Mouse (Mus musculus) embryonic facial prominence, embryonic 13.5 days (tissue): Measurements from ENCODE around the gene As3mt. TPM values are rescaled to one million over a fixed set of nuclear protein-coding genes. Genes with fewer than 3 reads are reported as not detected.

Experiments used
- ATAC-seq: fragments of 200-750 bp; cut with Nextera tagmentation; 2 replicates; pipeline ENCODE4 v1.8.0; 2017; ENCODE audit warnings: low read depth; ENCODE audit not compliant: insufficient number of reproducible peaks, insufficient read depth, low FRiP score, low TSS enrichment
- H3K27ac ChIP-seq: fragments of 300-500 bp; sonication (generic); 2 replicates; pipeline ENCODE4 v1.5.1; 2015; ENCODE audit warnings: moderate library complexity, mild to moderate bottlenecking, inconsistent platforms
- H3K27me3 ChIP-seq: fragments of 300-500 bp; sonication (generic); 2 replicates; pipeline ENCODE4 v1.6.1; 2015; ENCODE audit warnings: mild to moderate bottlenecking, inconsistent platforms
- H3K36me3 ChIP-seq: fragments of 300-500 bp; sonication (generic); 2 replicates; pipeline ENCODE4 v1.6.1; 2015; ENCODE audit warnings: mild to moderate bottlenecking, inconsistent platforms
- H3K4me1 ChIP-seq: fragments of 300-500 bp; sonication (generic); 2 replicates; pipeline ENCODE4 v1.6.1; 2015; ENCODE audit warnings: inconsistent platforms
- H3K4me2 ChIP-seq: fragments of 300-500 bp; sonication (generic); 2 replicates; pipeline ENCODE4 v1.6.1; 2015; ENCODE audit warnings: moderate library complexity, mild to moderate bottlenecking, inconsistent platforms
- H3K4me3 ChIP-seq: fragments of 300-500 bp; sonication (generic); 2 replicates; pipeline ENCODE4 v1.5.1; 2015; ENCODE audit warnings: mild to moderate bottlenecking, inconsistent platforms
- H3K9ac ChIP-seq: fragments of 300-500 bp; sonication (generic); 2 replicates; pipeline ENCODE4 v1.6.1; 2015; ENCODE audit warnings: mild to moderate bottlenecking, inconsistent platforms
- H3K9me3 ChIP-seq: fragments of 300-500 bp; sonication (generic); 2 replicates; pipeline ENCODE4 v1.6.1; 2016; ENCODE audit warnings: inconsistent platforms
- WGBS: fragments of 180-500 bp; shearing (Covaris S2); methylation state at CpG from one replicate; pipeline ENCODE4 v1.1.7; 2015; ENCODE audit warnings: mixed read lengths; 5-methylcytosine and 5-hydroxymethylcytosine counted together
- polyA plus RNA-seq: library from polyadenylated mRNA; unstranded; fragments of >200 nt; fragmentation: Nextera tagmentation; extraction: Ambion mirVana; gene quantifications from 2 replicates; pipeline ENCODE4 v1.2.1, GENCODE M21; 2015

As3mt gene
- 36.6 and 43.3 TPM in 2 replicates for polyA plus RNA-seq

DNA sequence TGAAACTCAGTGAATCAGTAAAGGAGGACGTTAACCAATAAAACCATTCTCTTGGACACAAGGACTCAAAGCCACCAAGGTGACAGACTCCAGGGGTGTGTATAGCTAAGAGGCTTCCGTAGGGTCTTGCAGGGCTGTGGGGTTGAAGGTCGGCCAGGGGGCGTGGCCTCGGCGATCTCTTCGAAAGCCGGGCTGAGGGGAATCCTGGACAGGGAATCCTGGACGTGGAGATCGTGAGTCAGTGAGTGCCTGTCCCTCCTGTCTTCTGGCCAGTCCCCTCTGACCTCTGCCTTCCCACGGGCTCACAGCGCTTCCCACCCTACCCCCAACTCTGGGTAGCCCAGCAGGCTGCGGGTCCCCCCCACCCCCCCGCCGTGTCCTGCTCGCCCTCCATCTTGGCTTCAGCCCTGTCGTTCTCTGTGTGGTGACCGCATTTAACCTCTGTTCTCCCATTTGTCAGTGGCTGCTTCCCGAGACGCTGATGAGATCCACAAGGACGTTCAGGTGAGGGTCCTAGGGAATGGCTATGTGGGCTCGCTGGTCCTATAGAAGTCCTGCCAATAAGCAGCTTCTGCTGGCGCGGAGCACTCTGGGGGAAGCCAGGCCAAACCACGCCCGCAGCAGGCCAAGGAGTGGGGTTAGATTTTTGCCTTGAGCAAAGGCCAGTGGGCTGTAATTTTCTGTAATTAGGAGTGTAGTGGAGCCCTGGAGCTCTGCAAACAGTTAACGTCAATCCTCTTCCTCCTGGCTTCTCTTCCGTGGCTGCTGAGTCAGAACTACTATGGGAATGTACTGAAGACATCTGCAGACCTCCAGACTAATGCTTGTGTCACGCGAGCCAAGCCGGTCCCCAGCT is at the start of gene As3mt:
TSS of gene As3mt (plus strand) at position 163 of the 856 bp plus-strand sequence.
- Histone ChIP-seq H3K4me2 (peak within 1 kb of the TSS; percentile 70), H3K27me3 (peaks cover 4% of the 10 kb centered on the region; the same call in 1 of the 2 replicates), H3K36me3 (peaks cover 10% of the 10 kb centered on the region; the same call in 1 of the 2 replicates), H3K9ac (peak within 1 kb of the TSS; percentile 69), H3K27ac (no peak within 1 kb of the TSS), H3K4me1 (peaks cover 7% of the 10 kb centered on the region), H3K4me3 (peak within 1 kb of the TSS; percentile 54), H3K9me3 (no peaks in the 10 kb centered on the region)
- WGBS = 6% methylated on average over 31 of the region's 31 CpGs
- 0 out of 2 replicates have a peak, but pooled peaks have one; percentile 48 for ATAC-seq

DNA sequence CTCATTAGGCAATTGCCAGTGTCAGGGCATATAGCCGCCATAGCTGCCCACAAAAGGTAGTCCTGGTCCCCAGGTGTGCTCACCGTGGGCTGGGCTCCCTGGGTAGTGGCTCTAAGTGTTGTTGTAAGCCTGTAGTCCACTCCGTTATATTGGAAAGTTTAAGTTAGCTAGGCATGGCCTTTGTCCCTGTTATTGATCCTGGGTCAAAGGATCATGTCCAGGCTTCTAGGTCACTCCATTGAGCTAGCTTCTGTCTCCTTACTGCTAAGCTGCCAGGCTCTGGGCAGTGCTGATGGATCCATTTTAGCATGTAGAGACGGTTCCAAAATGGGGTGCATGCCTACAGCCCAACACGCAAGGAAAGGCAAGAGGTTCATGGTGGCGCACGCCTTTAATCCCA is 48.9 kb upstream of the As3mt start:
- 95% methylated on average over 7 of the region's 7 CpGs for WGBS
- Histone ChIP-seq H3K9me3 (peaks cover 3% of the 10 kb centered on the region; the same call in 1 of the 2 replicates), H3K4me2 (no peak overlapping the region), H3K4me3 (no peak overlapping the region), H3K27me3 (no peaks in the 10 kb centered on the region), H3K4me1 (peaks cover 9% of the 10 kb centered on the region), H3K27ac (no peak overlapping the region), H3K9ac (no peak overlapping the region), H3K36me3 (peaks cover 50% of the 10 kb centered on the region)
- no peak for ATAC-seq

DNA sequence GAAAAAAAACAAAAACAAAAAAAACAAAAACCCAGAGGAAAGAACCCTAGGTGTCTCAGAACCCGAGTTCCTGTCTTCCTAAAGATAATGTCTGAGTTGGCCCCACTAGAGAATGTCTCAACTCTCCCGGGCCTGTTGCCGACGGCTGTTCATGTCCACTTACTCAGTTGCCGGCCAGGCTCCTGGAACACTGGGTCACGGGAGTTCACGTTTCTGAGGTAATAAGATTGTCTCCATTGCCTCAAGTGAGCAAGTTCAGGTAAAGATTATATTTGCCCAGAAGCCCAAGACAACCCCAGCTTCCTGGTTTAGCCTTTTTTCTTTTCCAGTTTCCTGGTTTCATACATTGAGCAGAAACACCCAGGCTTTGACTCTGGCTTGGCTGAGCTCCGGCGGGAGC is 48.4 kb upstream of the As3mt start:
- Histone ChIP-seq H3K4me3 (no peak overlapping the region), H3K4me2 (no peak overlapping the region), H3K36me3 (peaks cover 45% of the 10 kb centered on the region), H3K4me1 (peaks cover 9% of the 10 kb centered on the region), H3K27ac (no peak overlapping the region), H3K9ac (no peak overlapping the region), H3K9me3 (peaks cover 3% of the 10 kb centered on the region; the same call in 1 of the 2 replicates), H3K27me3 (no peaks in the 10 kb centered on the region)
- 82% methylated on average over 9 of the region's 9 CpGs for WGBS
- ATAC-seq = no peak

DNA sequence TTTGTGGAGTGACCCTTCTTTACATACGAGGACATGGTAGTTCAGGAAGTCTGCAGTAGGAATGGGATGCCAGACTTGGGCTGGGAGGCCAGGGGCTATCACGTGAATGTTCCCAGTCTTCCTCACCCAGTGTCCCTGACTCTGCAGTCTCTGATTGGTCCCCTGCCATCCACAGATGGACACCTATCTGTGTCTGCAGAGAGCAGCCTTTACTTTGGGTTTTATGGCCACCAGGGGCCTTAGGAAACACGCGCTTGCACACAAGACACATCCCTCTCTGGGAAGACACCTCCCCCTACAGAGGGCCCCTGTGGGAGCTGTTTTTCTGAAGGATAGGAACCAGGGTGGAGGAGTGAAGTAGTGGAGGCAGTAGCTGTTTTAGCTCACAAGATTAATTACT is 45.7 kb upstream of the As3mt start:
- H3K4me1 ChIP-seq = peaks cover 20% of the 10 kb centered on the region
- H3K36me3 ChIP-seq = peaks cover 18% of the 10 kb centered on the region
- H3K27ac ChIP-seq = no peak overlapping the region
- peaks cover 3% of the 10 kb centered on the region; the same call in 1 of the 2 replicates for H3K9me3 ChIP-seq
- H3K4me3 ChIP-seq = no peak overlapping the region
- no peak overlapping the region for H3K4me2 ChIP-seq
- no peak for ATAC-seq
- H3K9ac ChIP-seq = no peak overlapping the region
- WGBS = 63% methylated on average over 4 of the region's 4 CpGs
- no peaks in the 10 kb centered on the region for H3K27me3 ChIP-seq

DNA sequence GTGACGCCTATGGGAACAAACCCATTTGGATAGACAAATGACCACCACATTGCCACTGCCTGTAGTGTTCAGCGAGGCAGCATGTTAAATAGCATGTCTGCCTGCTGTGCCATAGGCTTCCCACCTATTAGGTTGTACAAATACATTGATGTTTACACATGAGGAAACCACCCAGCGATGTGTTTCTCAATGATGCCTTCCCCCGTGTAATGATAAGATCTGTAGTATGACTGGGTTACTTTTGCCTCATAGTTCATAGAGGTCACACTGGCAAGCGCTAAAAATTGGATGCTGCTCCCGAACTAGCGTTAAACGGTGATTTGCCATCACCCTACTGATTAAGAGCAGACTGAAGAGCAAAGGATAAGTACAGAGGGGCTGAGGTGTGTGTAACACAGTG is 45.0 kb upstream of the As3mt start:
- WGBS = 77% methylated on average over 8 of the region's 8 CpGs
- no peaks in the 10 kb centered on the region for H3K27me3 ChIP-seq
- H3K27ac ChIP-seq = no peak overlapping the region
- no peak overlapping the region for H3K4me2 ChIP-seq
- peaks cover 20% of the 10 kb centered on the region for H3K4me1 ChIP-seq
- peaks cover 2% of the 10 kb centered on the region; the same call in 1 of the 2 replicates for H3K9me3 ChIP-seq
- H3K4me3 ChIP-seq = no peak overlapping the region
- no peak for ATAC-seq
- H3K36me3 ChIP-seq = peaks cover 11% of the 10 kb centered on the region
- H3K9ac ChIP-seq = no peak overlapping the region

DNA sequence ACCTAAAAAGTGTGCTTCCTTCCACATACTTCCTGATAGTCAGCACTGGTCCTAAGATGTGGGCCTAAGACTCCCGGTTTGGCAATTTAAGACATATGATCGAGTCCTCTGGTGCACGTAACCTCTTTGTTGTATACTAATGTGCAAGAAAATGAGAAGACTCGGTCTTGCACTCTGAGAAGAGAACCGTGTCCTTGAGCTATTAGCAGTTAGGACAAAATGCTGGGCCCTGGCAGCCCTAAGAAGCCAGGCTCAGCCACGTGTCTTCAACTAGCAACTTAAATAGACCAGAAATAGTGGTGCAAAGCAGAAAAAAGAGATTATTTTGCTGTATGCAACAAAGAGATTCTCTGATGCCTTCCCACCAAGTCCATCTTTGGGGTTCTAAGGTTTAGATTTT is 44.5 kb upstream of the As3mt start:
- no peaks in the 10 kb centered on the region for H3K27me3 ChIP-seq
- H3K4me3 ChIP-seq = no peak overlapping the region
- H3K36me3 ChIP-seq = peaks cover 6% of the 10 kb centered on the region
- H3K4me2 ChIP-seq = no peak overlapping the region
- no peak overlapping the region for H3K9ac ChIP-seq
- WGBS = 65% methylated on average over 6 of the region's 6 CpGs
- no peak overlapping the region for H3K27ac ChIP-seq
- H3K9me3 ChIP-seq = no peaks in the 10 kb centered on the region
- no peak for ATAC-seq
- peaks cover 20% of the 10 kb centered on the region for H3K4me1 ChIP-seq

DNA sequence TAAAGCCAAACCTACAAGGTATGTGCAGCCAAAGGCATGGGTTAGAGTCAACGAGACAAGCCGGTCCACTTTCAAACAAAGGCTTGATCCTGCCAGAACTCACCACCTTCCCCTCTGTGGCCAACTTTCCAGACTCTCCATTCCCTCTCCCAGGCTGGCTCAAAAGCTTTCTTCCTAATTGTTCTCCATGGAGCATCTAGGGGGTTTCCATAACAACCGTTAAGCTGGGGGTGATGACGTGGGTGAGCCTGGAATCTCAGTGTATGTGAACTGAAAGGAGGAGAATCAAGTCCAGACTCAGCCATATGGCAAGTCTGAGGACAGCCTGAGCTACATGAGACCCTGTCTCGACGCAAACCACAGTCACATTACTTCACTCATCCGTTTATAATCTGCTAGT is 41.8 kb upstream of the As3mt start:
- WGBS = 45% methylated on average over 7 of the region's 7 CpGs
- Histone ChIP-seq H3K9ac (no peak overlapping the region), H3K27ac (no peak overlapping the region), H3K36me3 (no peaks in the 10 kb centered on the region), H3K4me3 (no peak overlapping the region), H3K4me2 (no peak overlapping the region), H3K9me3 (no peaks in the 10 kb centered on the region), H3K27me3 (no peaks in the 10 kb centered on the region), H3K4me1 (peaks cover 20% of the 10 kb centered on the region)
- no peak for ATAC-seq

DNA sequence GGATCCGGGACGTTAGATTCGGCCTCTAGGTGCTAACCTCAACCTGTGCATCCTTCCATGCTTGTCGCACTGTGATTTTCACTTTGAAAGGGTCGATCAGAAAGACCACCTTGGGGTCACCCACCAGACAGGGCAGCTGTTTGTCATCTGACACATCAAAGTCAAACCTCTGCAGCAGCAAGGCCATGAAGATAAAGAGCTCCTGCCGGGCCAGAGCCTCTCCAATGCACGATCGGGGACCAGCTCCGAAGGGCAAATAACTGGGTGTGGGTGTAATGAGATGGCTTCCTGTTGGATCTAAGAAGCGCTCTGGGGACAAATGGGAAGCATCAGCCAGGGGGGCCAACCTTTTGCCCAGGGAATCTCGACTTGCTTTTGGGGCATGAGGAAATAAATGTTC is 40.0 kb upstream of the As3mt start:
- Histone ChIP-seq H3K27me3 (peaks cover 4% of the 10 kb centered on the region; the same call in 1 of the 2 replicates), H3K4me2 (no peak overlapping the region), H3K9ac (no peak overlapping the region), H3K9me3 (no peaks in the 10 kb centered on the region), H3K27ac (no peak overlapping the region), H3K36me3 (no peaks in the 10 kb centered on the region), H3K4me3 (no peak overlapping the region), H3K4me1 (peaks cover 14% of the 10 kb centered on the region)
- WGBS = 72% methylated on average over 11 of the region's 11 CpGs
- no peak for ATAC-seq

DNA sequence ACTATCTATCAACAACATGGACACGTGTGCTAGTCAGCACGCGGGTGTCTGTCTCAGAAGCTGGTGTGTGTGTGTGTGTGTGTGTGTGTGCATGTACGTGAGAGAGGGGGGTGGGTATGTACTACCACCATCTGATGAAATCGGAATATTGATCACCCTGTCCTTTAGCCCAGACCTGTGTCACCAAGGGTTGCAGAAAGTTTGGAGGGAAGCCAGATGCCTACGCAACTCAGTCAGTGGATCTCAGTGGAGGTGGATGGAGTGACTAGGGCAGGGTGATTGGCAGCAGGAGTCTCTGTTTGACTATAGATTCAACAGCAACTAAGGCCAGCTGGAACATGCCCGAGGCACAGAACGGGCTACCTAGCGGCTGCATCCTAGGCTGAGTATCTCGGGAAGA is 39.0 kb upstream of the As3mt start:
- no peaks in the 10 kb centered on the region for H3K36me3 ChIP-seq
- H3K27me3 ChIP-seq = peaks cover 4% of the 10 kb centered on the region; the same call in 1 of the 2 replicates
- H3K4me1 ChIP-seq = peaks cover 11% of the 10 kb centered on the region
- H3K4me2 ChIP-seq = no peak overlapping the region
- H3K4me3 ChIP-seq = no peak overlapping the region
- no peak overlapping the region for H3K27ac ChIP-seq
- no peaks in the 10 kb centered on the region for H3K9me3 ChIP-seq
- ATAC-seq = no peak
- H3K9ac ChIP-seq = no peak overlapping the region
- WGBS = 78% methylated on average over 10 of the region's 10 CpGs

DNA sequence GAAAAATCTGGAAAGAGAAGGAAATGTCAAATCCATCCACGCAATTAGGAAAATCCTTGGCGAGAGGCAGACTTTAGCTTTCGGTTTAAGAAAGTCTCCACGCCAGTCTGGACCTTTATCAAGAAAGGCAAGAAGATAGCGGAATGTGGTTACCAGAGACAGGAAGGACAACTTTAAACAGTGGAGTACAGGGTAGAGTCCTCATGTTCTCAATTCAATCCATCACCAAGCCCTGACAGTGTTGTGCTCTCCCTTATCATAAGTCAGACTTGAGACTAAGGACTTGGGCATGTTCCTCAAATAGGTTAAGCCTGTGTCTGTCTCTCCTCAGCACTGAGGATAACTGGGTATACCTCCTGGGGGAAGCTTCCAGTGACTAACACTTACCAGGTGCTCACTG is 37.5 kb upstream of the As3mt start:
- WGBS = 81% methylated on average over 5 of the region's 5 CpGs
- H3K4me2 ChIP-seq = no peak overlapping the region
- no peaks in the 10 kb centered on the region for H3K9me3 ChIP-seq
- H3K4me3 ChIP-seq = no peak overlapping the region
- no peak for ATAC-seq
- H3K27ac ChIP-seq = no peak overlapping the region
- peaks cover 11% of the 10 kb centered on the region for H3K4me1 ChIP-seq
- H3K9ac ChIP-seq = no peak overlapping the region
- H3K27me3 ChIP-seq = peaks cover 4% of the 10 kb centered on the region; the same call in 1 of the 2 replicates
- H3K36me3 ChIP-seq = no peaks in the 10 kb centered on the region

DNA sequence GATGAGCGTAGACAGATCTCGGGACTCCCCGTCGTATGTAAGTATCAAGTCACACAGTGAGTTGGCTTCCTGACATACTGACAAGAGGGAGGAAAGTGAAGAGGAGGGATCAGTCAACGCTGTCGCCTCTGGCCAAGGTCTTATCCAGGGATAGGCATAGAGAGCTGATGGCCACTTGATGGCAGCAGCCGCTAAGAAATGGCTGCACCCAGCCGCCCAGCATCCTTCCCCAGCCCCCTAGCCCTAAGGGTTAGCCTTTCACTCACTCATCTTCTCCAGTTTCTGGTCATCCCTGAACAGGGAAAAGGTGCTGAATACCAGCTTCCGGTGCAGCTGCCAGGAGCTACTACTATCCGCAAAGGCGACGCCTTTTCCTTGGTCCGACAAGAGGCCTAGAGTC is 36.6 kb upstream of the As3mt start:
- H3K4me2 ChIP-seq = no peak overlapping the region
- ATAC-seq = no peak

More for the DNA sequence above, 36.6 kb upstream of the As3mt start:
- H3K36me3 ChIP-seq = no peaks in the 10 kb centered on the region
- H3K4me3 ChIP-seq = no peak overlapping the region
- peaks cover 4% of the 10 kb centered on the region; the same call in 1 of the 2 replicates for H3K4me1 ChIP-seq
- peaks cover 4% of the 10 kb centered on the region; the same call in 1 of the 2 replicates for H3K27me3 ChIP-seq
- no peaks in the 10 kb centered on the region for H3K9me3 ChIP-seq
- H3K27ac ChIP-seq = no peak overlapping the region
- WGBS = 18% methylated on average over 13 of the region's 13 CpGs
- no peak overlapping the region for H3K9ac ChIP-seq
